Mouse (Mus musculus): Measurements from ENCODE around the gene Ywhah.

- TF ChIP-seq CTCF (IDR thresholded peaks at IDR 0.05; ENCODE audit: low read depth, low read length) (no peak), POLR2A (IDR thresholded peaks at IDR 0.05; ENCODE audit: extremely low read depth, insufficient read depth, low read length) (no peak)
Observed at GRCm38 (mm10) chr5:33056126-33056765, 37.6 kb downstream of the Ywhah start.

All from liver, adult 2 months (tissue).